Mouse (Mus musculus): ENCODE results near the gene Stxbp6. TPM values are rescaled to one million over a fixed set of nuclear protein-coding genes. Genes with fewer than 3 reads are reported as not detected.
A peak's percentile ranks its signal among the peaks of the same experiment; 100 is the strongest.

Gene Stxbp6
- total RNA-seq, 1 experiment from 2014 or later: 9.1 TPM

GRCm38 (mm10) chr12:44940325-44940724, 134.2 kb downstream of the Stxbp6 start:
- no peak for ATAC-seq (replicated peaks; ENCODE audit: insufficient number of reproducible peaks, low FRiP score, low TSS enrichment, poor library complexity, severe bottlenecking)

- ATAC-seq (replicated peaks; ENCODE audit: insufficient number of reproducible peaks, low FRiP score, low TSS enrichment, poor library complexity, severe bottlenecking): no peak
Measured at GRCm38 (mm10) chr12:44939106-44939505, 135.4 kb downstream of the Stxbp6 start.

GRCm38 (mm10) chr12:44932954-44933353, 141.6 kb downstream of the Stxbp6 start:
- peak; percentile 83 for ATAC-seq (replicated peaks; ENCODE audit: insufficient number of reproducible peaks, low FRiP score, low TSS enrichment, poor library complexity, severe bottlenecking)

- ATAC-seq (replicated peaks; ENCODE audit: insufficient number of reproducible peaks, low FRiP score, low TSS enrichment, poor library complexity, severe bottlenecking): no peak
Measured at GRCm38 (mm10) chr12:44931716-44932115, 142.8 kb downstream of the Stxbp6 start.

- ATAC-seq (replicated peaks; ENCODE audit: insufficient number of reproducible peaks, low FRiP score, low TSS enrichment, poor library complexity, severe bottlenecking): no peak
Measured at GRCm38 (mm10) chr12:44928456-44928855, 146.1 kb downstream of the Stxbp6 start.

GRCm38 (mm10) chr12:44925901-44926300, 148.6 kb downstream of the Stxbp6 start:
- no peak for ATAC-seq (replicated peaks; ENCODE audit: insufficient number of reproducible peaks, low FRiP score, low TSS enrichment, poor library complexity, severe bottlenecking)

GRCm38 (mm10) chr12:44923273-44923672, 151.2 kb downstream of the Stxbp6 start:
- no peak for ATAC-seq (replicated peaks; ENCODE audit: insufficient number of reproducible peaks, low FRiP score, low TSS enrichment, poor library complexity, severe bottlenecking)

- no peak for ATAC-seq (replicated peaks; ENCODE audit: insufficient number of reproducible peaks, low FRiP score, low TSS enrichment, poor library complexity, severe bottlenecking)
Measured at GRCm38 (mm10) chr12:44922241-44922640, 152.3 kb downstream of the Stxbp6 start.

- ATAC-seq (replicated peaks; ENCODE audit: insufficient number of reproducible peaks, low FRiP score, low TSS enrichment, poor library complexity, severe bottlenecking): peak; percentile 95
Measured at GRCm38 (mm10) chr12:44919613-44920012, 154.9 kb downstream of the Stxbp6 start.

- ATAC-seq (replicated peaks; ENCODE audit: insufficient number of reproducible peaks, low FRiP score, low TSS enrichment, poor library complexity, severe bottlenecking): peak; percentile 59
Measured at GRCm38 (mm10) chr12:44918929-44919328, 155.6 kb downstream of the Stxbp6 start.

GRCm38 (mm10) chr12:44913854-44914253, 160.7 kb downstream of the Stxbp6 start:
- peak; percentile 63 for ATAC-seq (replicated peaks; ENCODE audit: insufficient number of reproducible peaks, low FRiP score, low TSS enrichment, poor library complexity, severe bottlenecking)

- peak; percentile 63; the same call in 1 of the 2 replicates for ATAC-seq (replicated peaks; ENCODE audit: insufficient number of reproducible peaks, low FRiP score, low TSS enrichment, poor library complexity, severe bottlenecking)
Measured at GRCm38 (mm10) chr12:44908028-44908702, 166.3 kb downstream of the Stxbp6 start.

- no peak for ATAC-seq (replicated peaks; ENCODE audit: insufficient number of reproducible peaks, low FRiP score, low TSS enrichment, poor library complexity, severe bottlenecking)
Measured at GRCm38 (mm10) chr12:44906001-44906400, 168.5 kb downstream of the Stxbp6 start.

GRCm38 (mm10) chr12:44903205-44903732, 171.2 kb downstream of the Stxbp6 start:
- no peak for ATAC-seq (replicated peaks; ENCODE audit: insufficient number of reproducible peaks, low FRiP score, low TSS enrichment, poor library complexity, severe bottlenecking)

- ATAC-seq (replicated peaks; ENCODE audit: insufficient number of reproducible peaks, low FRiP score, low TSS enrichment, poor library complexity, severe bottlenecking): no peak
Measured at GRCm38 (mm10) chr12:44899173-44899870, 175.2 kb downstream of the Stxbp6 start.

GRCm38 (mm10) chr12:44896460-44896859, 178.0 kb downstream of the Stxbp6 start:
- no peak for ATAC-seq (replicated peaks; ENCODE audit: insufficient number of reproducible peaks, low FRiP score, low TSS enrichment, poor library complexity, severe bottlenecking)

GRCm38 (mm10) chr12:44889677-44890393, 184.7 kb downstream of the Stxbp6 start:
- no peak for ATAC-seq (replicated peaks; ENCODE audit: insufficient number of reproducible peaks, low FRiP score, low TSS enrichment, poor library complexity, severe bottlenecking)

GRCm38 (mm10) chr12:44886826-44887225, 187.7 kb downstream of the Stxbp6 start:
- no peak for ATAC-seq (replicated peaks; ENCODE audit: insufficient number of reproducible peaks, low FRiP score, low TSS enrichment, poor library complexity, severe bottlenecking)

- ATAC-seq (replicated peaks; ENCODE audit: insufficient number of reproducible peaks, low FRiP score, low TSS enrichment, poor library complexity, severe bottlenecking): no peak
Measured at GRCm38 (mm10) chr12:44872697-44873096, 201.8 kb downstream of the Stxbp6 start.
